Mouse (Mus musculus): ENCODE measurements around the gene Stat5b. TPM values are rescaled to one million over a fixed set of nuclear protein-coding genes. Genes with fewer than 3 reads are reported as not detected.
A peak's percentile ranks its signal among the peaks of the same experiment; 100 is the strongest.

Stat5b gene
- polyA plus RNA-seq, 1 experiment, result 13.7 TPM

DNA sequence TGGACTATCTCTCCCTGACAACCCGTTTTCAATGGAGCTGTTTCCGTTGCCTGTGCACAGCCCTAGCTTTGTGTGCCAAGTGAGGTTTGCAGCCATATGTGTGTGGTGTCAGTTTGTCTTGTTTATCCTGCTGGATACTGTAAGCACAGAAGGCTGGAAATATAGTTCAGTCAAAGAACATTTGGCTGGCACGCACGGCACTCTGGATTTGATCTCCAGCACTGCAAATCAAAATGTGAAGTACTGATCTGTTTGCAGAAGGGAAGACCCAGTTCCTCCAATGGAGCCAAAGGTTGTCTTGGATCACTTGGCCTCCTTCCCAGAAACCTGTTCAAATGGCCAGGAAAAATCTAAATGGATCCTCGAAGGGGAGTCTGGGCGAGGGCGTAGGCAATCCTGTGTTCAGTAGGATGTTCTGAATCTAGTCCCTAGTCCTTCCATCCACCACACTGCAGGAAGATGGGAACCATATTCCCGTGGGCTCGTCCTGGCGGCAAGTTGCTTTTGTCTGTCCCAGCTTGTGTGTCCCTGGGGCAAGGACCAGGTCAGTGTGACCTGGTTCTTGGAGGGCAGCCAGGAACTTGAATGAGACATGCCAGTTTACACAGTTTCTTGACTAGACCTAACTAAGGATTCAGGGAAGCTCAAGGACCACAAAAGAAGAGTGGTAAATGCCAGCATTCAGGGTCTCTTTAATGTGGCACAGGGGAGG, 19.9 kb upstream of the Stat5b start:
- H3K27ac ChIP-seq (ENCODE audit: insufficient read depth, low read length), result no peak overlapping the region
- TF ChIP-seq POLR2A (IDR thresholded peaks at IDR 0.05; ENCODE audit: low read depth, low read length) (no peak), CTCF (IDR thresholded peaks at IDR 0.05; ENCODE audit: borderline replicate concordance, insufficient read depth, low read length) (no peak)
- H3K4me1 ChIP-seq (ENCODE audit: control insufficient read depth, insufficient read depth, low read length), result no peaks in the 10 kb centered on the region
- H3K4me3 ChIP-seq (ENCODE audit: insufficient read depth, low read length), result no peak overlapping the region

DNA sequence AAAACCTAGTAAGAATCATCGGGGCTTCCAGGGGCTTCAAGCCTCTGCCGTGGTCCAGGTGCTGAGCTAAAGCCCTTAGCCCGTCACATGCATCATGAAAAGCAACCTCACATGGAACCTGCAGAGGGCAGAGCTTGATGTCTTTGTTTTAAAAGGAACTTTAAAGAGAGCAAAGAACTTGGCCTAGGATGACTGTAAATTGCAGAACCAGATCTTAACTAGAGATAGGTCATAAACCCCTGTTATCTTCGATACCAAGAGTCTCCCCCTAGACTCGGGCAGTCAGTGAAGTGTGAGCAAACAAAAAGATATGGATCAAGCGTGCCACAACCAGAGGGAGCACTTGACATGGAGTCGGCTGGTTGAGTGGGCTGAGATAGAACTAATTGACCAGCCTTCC, 15.1 kb upstream of the Stat5b start:
- no peak for TF ChIP-seq CTCF (IDR thresholded peaks at IDR 0.05; ENCODE audit: borderline replicate concordance, insufficient read depth, low read length)
- TF ChIP-seq POLR2A (IDR thresholded peaks at IDR 0.05; ENCODE audit: low read depth, low read length), result no peak

DNA sequence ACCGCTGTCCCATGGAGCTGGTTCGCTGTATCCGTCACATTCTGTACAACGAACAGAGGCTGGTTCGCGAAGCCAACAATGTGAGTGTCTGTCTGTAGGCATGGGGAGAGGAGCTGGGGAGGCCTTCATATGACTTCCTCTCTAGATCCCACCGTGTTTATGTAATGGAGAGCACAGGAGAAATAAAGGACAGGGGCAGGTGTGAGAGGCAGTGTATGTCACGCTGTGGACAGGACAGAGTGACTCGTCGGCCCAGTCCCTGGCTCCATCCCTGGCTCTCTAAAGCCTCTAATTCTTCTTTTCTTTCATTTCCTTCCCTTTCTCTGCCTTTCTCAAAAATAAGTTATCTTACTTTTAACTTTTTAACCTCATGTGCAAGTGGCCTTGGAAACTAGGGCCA, 12.6 kb upstream of the Stat5b start:
- TF ChIP-seq CTCF (IDR thresholded peaks at IDR 0.05; ENCODE audit: borderline replicate concordance, insufficient read depth, low read length) (no peak), POLR2A (IDR thresholded peaks at IDR 0.05; ENCODE audit: low read depth, low read length) (no peak)
- no peaks in the 10 kb centered on the region; the same call in 1 of the 2 replicates for H3K4me1 ChIP-seq (ENCODE audit: control insufficient read depth, insufficient read depth, low read length)
- H3K27ac ChIP-seq (ENCODE audit: insufficient read depth, low read length), result no peak overlapping the region
- H3K4me3 ChIP-seq (ENCODE audit: insufficient read depth, low read length), result no peak overlapping the region

More for the DNA sequence above, 15.1 kb upstream of the Stat5b start:
- no peak overlapping the region for H3K4me3 ChIP-seq (ENCODE audit: insufficient read depth, low read length)
- H3K27ac ChIP-seq (ENCODE audit: insufficient read depth, low read length), result no peak overlapping the region
- H3K4me1 ChIP-seq (ENCODE audit: control insufficient read depth, insufficient read depth, low read length), result no peaks in the 10 kb centered on the region

DNA sequence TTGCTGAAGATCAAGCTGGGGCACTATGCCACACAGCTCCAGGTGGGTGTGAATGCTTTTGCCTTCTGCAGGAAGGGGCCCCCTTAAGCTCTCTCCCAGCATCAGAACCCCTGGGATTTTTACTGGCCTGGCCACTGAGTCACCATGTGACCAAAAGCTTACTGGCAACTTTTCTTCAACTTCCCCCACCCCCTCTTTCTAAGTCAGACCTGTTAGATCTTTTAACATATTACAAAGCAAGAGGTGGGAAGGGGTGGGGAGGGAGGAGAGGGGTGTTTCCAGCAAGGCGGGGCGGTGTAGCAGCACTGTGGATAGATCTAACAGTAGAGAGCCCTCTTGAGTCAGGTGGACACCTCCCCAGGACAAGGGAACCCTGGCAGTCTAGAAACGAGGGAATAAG, 11.3 kb upstream of the Stat5b start:
- Histone ChIP-seq H3K4me3 (ENCODE audit: insufficient read depth, low read length) (no peak overlapping the region), H3K27ac (ENCODE audit: insufficient read depth, low read length) (no peak overlapping the region), H3K4me1 (ENCODE audit: control insufficient read depth, insufficient read depth, low read length) (no peaks in the 10 kb centered on the region; the same call in 1 of the 2 replicates)
- no peak for TF ChIP-seq CTCF (IDR thresholded peaks at IDR 0.05; ENCODE audit: borderline replicate concordance, insufficient read depth, low read length)
- TF ChIP-seq POLR2A (IDR thresholded peaks at IDR 0.05; ENCODE audit: low read depth, low read length), result no peak

DNA sequence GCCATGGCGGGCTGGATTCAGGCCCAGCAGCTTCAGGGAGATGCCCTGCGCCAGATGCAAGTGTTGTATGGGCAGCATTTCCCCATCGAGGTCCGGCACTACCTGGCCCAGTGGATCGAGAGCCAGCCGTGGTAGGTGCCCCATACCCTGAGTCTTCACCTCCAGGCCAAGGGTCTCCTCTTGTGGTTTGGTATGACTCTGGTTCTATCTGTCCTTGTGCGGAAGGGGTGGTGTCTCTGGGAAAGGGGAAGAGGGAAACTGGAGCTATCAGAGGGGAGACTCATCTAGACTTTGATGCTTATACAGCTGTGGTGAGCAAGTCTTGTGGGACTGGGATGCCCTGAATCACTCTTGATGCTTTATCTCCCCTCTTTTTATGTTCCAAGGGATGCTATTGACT, 10.8 kb upstream of the Stat5b start:
- H3K4me3 ChIP-seq (ENCODE audit: insufficient read depth, low read length), result no peak overlapping the region
- no peak overlapping the region for H3K27ac ChIP-seq (ENCODE audit: insufficient read depth, low read length)
- no peaks in the 10 kb centered on the region; the same call in 1 of the 2 replicates for H3K4me1 ChIP-seq (ENCODE audit: control insufficient read depth, insufficient read depth, low read length)
- TF ChIP-seq CTCF (IDR thresholded peaks at IDR 0.05; ENCODE audit: borderline replicate concordance, insufficient read depth, low read length), result no peak

DNA sequence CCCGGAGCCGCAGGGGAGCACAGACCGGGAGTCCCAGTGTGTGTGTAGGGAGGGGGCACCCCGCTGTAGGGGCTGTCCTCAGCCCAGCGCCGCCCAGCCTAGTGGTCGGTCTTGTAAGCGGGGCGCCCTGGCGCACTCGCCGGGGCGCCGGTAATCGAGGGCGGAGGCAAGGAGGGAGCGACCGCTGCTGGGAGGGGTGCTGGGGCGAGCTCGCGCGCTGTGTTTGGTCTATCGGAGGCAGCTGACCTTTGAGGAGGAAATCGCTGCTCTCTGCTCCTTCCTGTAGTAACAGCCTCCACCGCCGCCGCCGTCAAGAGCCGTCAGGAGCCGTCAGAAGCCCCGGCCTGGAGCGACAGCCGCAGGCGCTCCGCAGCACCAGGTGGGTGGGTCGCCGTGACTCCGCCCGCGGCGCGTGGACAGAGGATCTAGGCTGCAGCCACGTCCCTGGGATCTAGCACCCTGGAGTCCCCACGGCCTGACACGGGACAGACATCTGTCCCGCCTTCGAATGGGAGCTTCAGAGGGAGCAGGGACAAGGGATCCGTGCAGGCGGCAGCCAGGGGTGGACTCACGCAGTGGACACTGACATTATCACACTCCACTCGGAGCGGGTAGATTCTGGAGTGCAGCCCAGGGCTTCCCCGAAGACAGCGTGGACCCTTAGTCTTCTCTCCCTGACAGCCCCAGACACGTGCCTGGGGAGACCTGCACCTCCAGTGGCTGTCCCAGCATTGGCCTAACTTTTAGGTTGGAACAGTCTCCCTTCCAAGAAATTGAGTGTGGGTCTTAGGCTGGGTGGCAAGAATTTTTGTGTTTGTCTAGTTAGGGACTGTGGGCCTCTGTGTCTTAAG, 9.9 kb upstream of the Stat5b start:
- Histone ChIP-seq H3K27ac (ENCODE audit: insufficient read depth, low read length) (peak overlapping the region; percentile 42; the same call in 1 of the 2 replicates), H3K4me3 (ENCODE audit: insufficient read depth, low read length) (peak overlapping the region; percentile 46), H3K4me1 (ENCODE audit: control insufficient read depth, insufficient read depth, low read length) (no peaks in the 10 kb centered on the region; the same call in 1 of the 2 replicates)
- TF ChIP-seq POLR2A (IDR thresholded peaks at IDR 0.05; ENCODE audit: low read depth, low read length) (peak; percentile 55), CTCF (IDR thresholded peaks at IDR 0.05; ENCODE audit: borderline replicate concordance, insufficient read depth, low read length) (no peak)

DNA sequence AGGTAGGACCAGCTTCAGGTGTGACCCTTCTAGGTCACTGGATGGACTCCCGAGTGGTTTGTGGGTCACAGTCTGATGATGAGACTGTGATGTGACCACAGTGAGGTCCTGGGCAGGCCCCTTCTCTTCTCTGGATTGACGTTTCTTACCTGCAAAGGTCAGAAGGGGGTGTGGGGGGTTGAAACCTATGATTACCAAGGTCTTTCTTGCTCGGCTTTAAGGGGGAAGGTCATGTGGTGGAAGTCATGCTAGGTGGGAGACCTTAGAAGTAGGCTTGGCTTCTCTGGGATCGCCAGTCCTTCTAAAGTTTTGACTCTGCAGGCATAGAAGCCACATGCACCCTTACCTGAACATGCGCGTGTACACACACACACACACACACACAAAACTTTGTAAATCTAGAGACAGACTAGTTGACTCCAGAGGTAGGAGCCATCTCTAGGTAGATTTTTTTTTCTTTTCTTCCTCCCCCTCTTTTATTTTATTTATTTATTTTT, 9.1 kb upstream of the Stat5b start:
- no peak overlapping the region for H3K27ac ChIP-seq (ENCODE audit: insufficient read depth, low read length)
- no peaks in the 10 kb centered on the region; the same call in 1 of the 2 replicates for H3K4me1 ChIP-seq (ENCODE audit: control insufficient read depth, insufficient read depth, low read length)
- peak overlapping the region; percentile 19; the same call in 1 of the 2 replicates for H3K4me3 ChIP-seq (ENCODE audit: insufficient read depth, low read length)
- TF ChIP-seq CTCF (IDR thresholded peaks at IDR 0.05; ENCODE audit: borderline replicate concordance, insufficient read depth, low read length) (no peak), POLR2A (IDR thresholded peaks at IDR 0.05; ENCODE audit: low read depth, low read length) (no peak)

DNA sequence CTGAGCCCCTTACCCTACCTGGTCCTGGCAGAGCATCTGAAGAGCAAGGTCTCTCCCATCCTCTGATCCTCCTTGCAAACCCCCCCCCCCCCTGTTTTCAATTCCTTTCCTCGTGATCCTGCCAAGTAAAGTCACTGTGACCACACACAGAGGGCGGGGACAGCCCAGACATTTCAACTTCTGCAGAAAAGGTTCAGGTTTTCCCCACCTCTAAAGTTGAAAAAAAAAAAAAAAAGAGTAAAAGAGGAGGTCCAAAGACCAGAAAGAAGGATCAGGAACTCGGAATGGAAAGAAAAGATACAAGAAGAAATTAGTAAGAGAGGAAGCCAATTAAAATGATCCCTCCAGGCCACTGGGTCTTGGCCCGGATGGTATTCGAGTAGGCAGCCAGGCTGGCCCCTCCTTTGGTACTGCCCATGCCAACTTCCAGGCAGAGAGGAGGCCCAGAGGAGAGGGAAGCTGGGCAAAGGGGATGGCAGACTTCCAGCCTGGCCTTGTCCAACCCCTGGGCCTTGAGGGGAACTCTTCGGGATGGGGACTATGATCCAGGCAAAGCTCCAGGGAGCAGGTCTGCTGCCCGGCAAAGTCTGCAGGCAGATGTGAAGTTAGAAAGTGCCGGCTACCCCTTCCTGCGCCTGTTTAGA, 8.5 kb upstream of the Stat5b start, which contains the start of gene Stat5a:
Stat5a (plus strand) TSS at position 417 of the 644 bp plus-strand sequence.
- TF ChIP-seq CTCF (IDR thresholded peaks at IDR 0.05; ENCODE audit: borderline replicate concordance, insufficient read depth, low read length), result no peak
- no peak for TF ChIP-seq POLR2A (IDR thresholded peaks at IDR 0.05; ENCODE audit: low read depth, low read length)
- Histone ChIP-seq H3K4me3 (ENCODE audit: insufficient read depth, low read length) (peak within 1 kb of the TSS; percentile 46), H3K27ac (ENCODE audit: insufficient read depth, low read length) (peak within 1 kb of the TSS; percentile 42; the same call in 1 of the 2 replicates), H3K4me1 (ENCODE audit: control insufficient read depth, insufficient read depth, low read length) (no peaks in the 10 kb centered on the region; the same call in 1 of the 2 replicates)

DNA sequence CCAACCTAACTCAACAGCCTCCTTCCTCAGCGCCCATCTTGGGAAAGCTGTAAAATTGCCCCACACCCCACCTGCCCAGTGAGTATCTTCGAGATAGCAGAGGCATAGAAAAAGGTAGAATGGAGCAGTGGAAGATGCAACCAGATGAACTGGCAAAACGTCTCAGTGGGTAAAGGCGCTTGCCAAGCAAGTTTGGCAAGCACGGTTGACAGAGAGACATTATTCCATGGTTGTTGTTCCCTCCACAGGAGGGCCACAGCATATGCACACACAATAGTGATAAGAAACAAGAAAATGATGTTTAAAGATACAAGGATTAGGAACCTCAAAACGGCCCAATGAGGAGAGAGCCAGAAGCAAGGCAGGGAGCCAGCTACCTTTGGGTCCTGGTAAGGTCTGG, 7.4 kb upstream of the Stat5b start:
- no peak overlapping the region for H3K4me3 ChIP-seq (ENCODE audit: insufficient read depth, low read length)
- TF ChIP-seq POLR2A (IDR thresholded peaks at IDR 0.05; ENCODE audit: low read depth, low read length) (no peak), CTCF (IDR thresholded peaks at IDR 0.05; ENCODE audit: borderline replicate concordance, insufficient read depth, low read length) (no peak)
- H3K4me1 ChIP-seq (ENCODE audit: control insufficient read depth, insufficient read depth, low read length), result no peaks in the 10 kb centered on the region; the same call in 1 of the 2 replicates
- no peak overlapping the region for H3K27ac ChIP-seq (ENCODE audit: insufficient read depth, low read length)
